Comparison of ENCODE assay signal across 8 mouse cellular contexts in the genomic region with DNA sequence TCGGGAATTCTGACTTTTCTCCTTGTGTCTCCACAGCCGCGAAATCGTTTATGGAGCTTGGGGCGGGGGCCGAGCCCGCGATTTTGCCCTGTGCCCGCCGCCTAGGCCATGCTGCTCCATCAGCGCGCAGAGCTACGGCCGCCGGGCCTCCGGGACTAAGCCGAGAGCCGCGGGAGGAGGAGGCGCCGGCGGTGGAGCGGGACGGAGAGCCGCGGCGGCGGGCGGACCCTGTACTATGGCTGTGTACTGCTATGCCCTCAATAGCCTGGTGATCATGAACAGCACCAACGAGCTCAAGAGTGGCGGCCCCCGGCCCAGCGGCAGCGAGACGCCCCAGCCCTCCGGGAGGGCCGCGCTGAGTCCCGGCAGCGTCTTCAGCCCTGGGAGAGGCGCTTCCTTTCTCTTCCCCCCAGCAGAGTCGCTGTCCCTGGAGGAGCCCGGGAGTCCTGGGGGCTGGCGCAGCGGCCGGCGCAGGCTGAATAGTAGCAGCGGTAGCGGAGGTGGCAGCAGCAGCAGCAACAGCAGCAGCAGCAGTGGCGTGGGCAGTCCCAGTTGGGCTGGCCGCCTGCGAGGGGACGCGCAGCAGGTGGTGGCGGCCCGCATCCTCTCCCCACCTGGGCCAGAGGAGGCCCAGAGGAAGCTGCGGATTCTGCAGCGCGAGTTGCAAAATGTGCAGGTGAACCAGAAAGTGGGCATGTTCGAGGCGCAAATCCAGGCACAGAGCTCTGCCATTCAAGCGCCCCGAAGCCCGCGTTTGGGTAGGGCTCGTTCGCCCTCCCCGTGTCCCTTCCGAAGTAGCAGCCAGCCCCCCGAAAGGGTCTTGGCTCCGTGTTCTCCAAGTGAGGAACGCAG. TPM values are rescaled to one million over a fixed set of nuclear protein-coding genes. Genes with fewer than 3 reads are reported as not detected.
DNase-seq lines count a peak whose midpoint lies in the region; ATAC-seq and TF ChIP-seq lines count a peak whose summit lies in the region.

No protein-coding gene starts in this region.

- H3K4me3 ChIP-seq in heart, adult 2 months, result peak overlapping the region; percentile 90
- H3K4me3 ChIP-seq in embryonic fibroblast, embryonic 13.5 days (ENCODE audit: insufficient read depth, low read length), result peak overlapping the region; percentile 60
- peak overlapping the region; percentile 60 for H3K4me3 ChIP-seq in hindbrain, embryonic 16.5 days (ENCODE audit: low read length)
- H3K4me3 ChIP-seq in limb, embryonic 11.5 days (ENCODE audit: low read depth, low read length), result peak overlapping the region; percentile 74
- peak overlapping the region; percentile 66 for H3K4me3 ChIP-seq in neural tube, embryonic 11.5 days (ENCODE audit: low read depth, low read length)

- intact Hi-C loops in heart, adult 2 months (cut with DNase I), result loop anchor here (2.0 to 5.0 kb wide), 2 partner anchors 56 to 90 kb away; no protein-coding TSS in a partner anchor

- peak; percentile 62 to 72 for DNase-seq in heart, adult 2 months
- no peak for DNase-seq in heart, adult 8-10 months (ENCODE audit: low spot score)
- DNase-seq in adrenal gland, postnatal 36 days, result peak; percentile 48 to 69
- DNase-seq in limb, embryonic 11.5 days (ENCODE audit: low spot score), result peak; percentile 61
- DNase-seq in neural tube, embryonic 11.5 days (ENCODE audit: low spot score), result peak; percentile 63
- DNase-seq in thymus, postnatal 25 days, result peak; percentile 67

- peak; percentile 68 for ATAC-seq in hindbrain, embryonic 16.5 days
- 0 out of 2 replicates have a peak, but pooled peaks have one; percentile 41 for ATAC-seq in limb, embryonic 11.5 days (ENCODE audit: insufficient number of reproducible peaks, low FRiP score, low TSS enrichment, low read depth)
- peak; percentile 56; the same call in 1 of the 2 replicates for ATAC-seq in neural tube, embryonic 11.5 days (ENCODE audit: insufficient read depth, low FRiP score, low TSS enrichment)

- no peaks in the 10 kb centered on the region for H3K9me3 ChIP-seq in hindbrain, embryonic 16.5 days (ENCODE audit: control insufficient read depth, low read length)
- no peaks in the 10 kb centered on the region for H3K9me3 ChIP-seq in limb, embryonic 11.5 days (ENCODE audit: control insufficient read depth, low read length)
- no peaks in the 10 kb centered on the region for H3K9me3 ChIP-seq in neural tube, embryonic 11.5 days (ENCODE audit: control insufficient read depth, low read length)

- WGBS in heart, adult 2 months, result 11% methylated on average over 72 of the region's 72 CpGs
- under 1% methylated on average over 61 of the region's 72 CpGs for whole genome bisulfite sequencing in hindbrain, embryonic 16.5 days
- 1% methylated on average over 68 of the region's 72 CpGs for WGBS in limb, embryonic 11.5 days
- WGBS in neural tube, embryonic 11.5 days, result 1% methylated on average over 71 of the region's 72 CpGs

- peaks cover 11% of the 10 kb centered on the region for H3K4me1 ChIP-seq in heart, adult 2 months (ENCODE audit: control insufficient read depth, insufficient read depth, low read length)
- no peaks in the 10 kb centered on the region for H3K4me1 ChIP-seq in embryonic fibroblast, embryonic 13.5 days (ENCODE audit: control insufficient read depth, insufficient read depth, low read length)
- peaks cover 44% of the 10 kb centered on the region for H3K4me1 ChIP-seq in hindbrain, embryonic 16.5 days (ENCODE audit: control insufficient read depth, insufficient read depth, low read depth, low read length)
- peaks cover 20% of the 10 kb centered on the region for H3K4me1 ChIP-seq in limb, embryonic 11.5 days (ENCODE audit: control insufficient read depth, insufficient read depth, low read length)
- H3K4me1 ChIP-seq in neural tube, embryonic 11.5 days (ENCODE audit: control insufficient read depth, insufficient read depth, low read length), result peaks cover 13% of the 10 kb centered on the region

- H3K36me3 ChIP-seq in heart, adult 2 months (ENCODE audit: control insufficient read depth, insufficient read depth, low read length), result peaks cover 15% of the 10 kb centered on the region
- H3K36me3 ChIP-seq in hindbrain, embryonic 16.5 days (ENCODE audit: control insufficient read depth, insufficient read depth, low read length), result no peaks in the 10 kb centered on the region
- H3K36me3 ChIP-seq in limb, embryonic 11.5 days (ENCODE audit: control insufficient read depth, insufficient read depth, low read length), result peaks cover 2% of the 10 kb centered on the region; the same call in 1 of the 2 replicates
- no peaks in the 10 kb centered on the region for H3K36me3 ChIP-seq in neural tube, embryonic 11.5 days (ENCODE audit: control insufficient read depth, insufficient read depth, low read length)

- peaks cover 21% of the 10 kb centered on the region for H3K79me2 ChIP-seq in heart, adult 2 months (replicated peaks; ENCODE audit: control insufficient read depth, insufficient read depth, low read length)

- no peaks in the 10 kb centered on the region for H3K27me3 ChIP-seq in heart, adult 2 months (ENCODE audit: control insufficient read depth, insufficient read depth, low read length)
- H3K27me3 ChIP-seq in hindbrain, embryonic 16.5 days (replicated peaks; ENCODE audit: control insufficient read depth, insufficient read depth, low read length), result peaks cover 10% of the 10 kb centered on the region
- 0 out of 2 replicates have a peak, but pooled peaks cover 5% of the 10 kb centered on the region for H3K27me3 ChIP-seq in limb, embryonic 11.5 days (ENCODE audit: control insufficient read depth, insufficient read depth, low read length)
- H3K27me3 ChIP-seq in neural tube, embryonic 11.5 days (ENCODE audit: control insufficient read depth, insufficient read depth, low read length), result peaks cover 26% of the 10 kb centered on the region

- TF ChIP-seq CTCF in heart, adult 2 months (IDR thresholded peaks at IDR 0.05), result no peak
- TF ChIP-seq CTCF in embryonic fibroblast, embryonic 13.5 days (IDR thresholded peaks at IDR 0.05; ENCODE audit: borderline replicate concordance, insufficient read depth, low read length), result no peak

- H3K4me2 ChIP-seq in hindbrain, embryonic 16.5 days (ENCODE audit: low read length), result peak overlapping the region; percentile 97
- H3K4me2 ChIP-seq in limb, embryonic 11.5 days (ENCODE audit: low read depth, severe bottlenecking), result peak overlapping the region; percentile 99
- peak overlapping the region; percentile 97 for H3K4me2 ChIP-seq in neural tube, embryonic 11.5 days (ENCODE audit: low read depth)

- TF ChIP-seq EP300 in heart, adult 2 months (IDR thresholded peaks at IDR 0.05; ENCODE audit: insufficient read depth, low read depth, low read length), result no peak

- no peak for TF ChIP-seq POLR2A in heart, adult 2 months (IDR thresholded peaks at IDR 0.05; ENCODE audit: insufficient read depth, low read depth, low read length)
- no peak for TF ChIP-seq POLR2A in embryonic fibroblast, embryonic 13.5 days (IDR thresholded peaks at IDR 0.05; ENCODE audit: low read depth, low read length)

- peak overlapping the region; percentile 98 for H3K9ac ChIP-seq in heart, adult 2 months (ENCODE audit: low read depth, low read length)
- peak overlapping the region; percentile 74 for H3K9ac ChIP-seq in hindbrain, embryonic 16.5 days (ENCODE audit: low read depth, low read length)
- H3K9ac ChIP-seq in limb, embryonic 11.5 days (ENCODE audit: low read length), result peak overlapping the region; percentile 93
- peak overlapping the region; percentile 68 for H3K9ac ChIP-seq in neural tube, embryonic 11.5 days (ENCODE audit: low read length)

- H3K27ac ChIP-seq in heart, adult 2 months, result peak overlapping the region; percentile 98
- no peak overlapping the region for H3K27ac ChIP-seq in embryonic fibroblast, embryonic 13.5 days (ENCODE audit: insufficient read depth, low read length)
- H3K27ac ChIP-seq in hindbrain, embryonic 16.5 days (ENCODE audit: low read depth, low read length), result peak overlapping the region; percentile 14
- no peak overlapping the region for H3K27ac ChIP-seq in limb, embryonic 11.5 days (replicated peaks; ENCODE audit: low read depth, low read length)
- H3K27ac ChIP-seq in neural tube, embryonic 11.5 days (ENCODE audit: low read depth, low read length), result no peak overlapping the region

RNA-seq across cellular contexts. Expression of gene Itpkb, which starts 2.0 kb away (rescaled TPM):
- 10 to 100 TPM; 50.0 to 50.7 TPM for total RNA-seq in heart, adult 2 months (2021)
- polyA plus RNA-seq in heart, adult 2 months (2012; rRNA removed), result 21.5 and 29.9 TPM in 2 replicates
- 10 to 100 TPM; 40.9 to 59.4 (median 57.3) TPM for total RNA-seq in heart, adult 8-10 months (2022)
- total RNA-seq in adrenal gland, postnatal 36 days (2021), result 10 to 100 TPM; 58.5 to 71.5 TPM
- polyA plus RNA-seq in embryonic fibroblast, embryonic 13.5 days (2011; ENCODE audit: insufficient read length, low read depth, missing spikeins), result 9.7 and 12.5 TPM in 2 replicates
- 3.8 and 4.0 TPM in 2 replicates for polyA plus RNA-seq in hindbrain, embryonic 16.5 days (2015; fragmentation: Nextera tagmentation; extraction: Ambion mirVana)
- 7.1 and 7.2 TPM in 2 replicates for polyA plus RNA-seq in limb, embryonic 11.5 days (2014; fragmentation: Nextera tagmentation; extraction: Ambion mirVana)
- polyA plus RNA-seq in neural tube, embryonic 11.5 days (2014; fragmentation: Nextera tagmentation; extraction: Ambion mirVana), result 2.6 and 2.8 TPM in 2 replicates

Comparison
In these comparisons a context has a peak if more than half of its experiments do, and no peak if none do; other contexts are left out.
1. H3K27ac ChIP-seq: peak in heart, adult 2 months (single experiment) and hindbrain, embryonic 16.5 days (single experiment); none in embryonic fibroblast, embryonic 13.5 days (single experiment), limb, embryonic 11.5 days (single experiment) and neural tube, embryonic 11.5 days (single experiment).
2. Peak in every context shown above with its lines, with median percentiles within 50 percentile points of each other: H3K4me3 ChIP-seq, H3K9ac ChIP-seq, ATAC-seq and H3K4me2 ChIP-seq.